Mouse (Mus musculus) spleen, adult 2 months (tissue): ENCODE results near the gene Lax1.

ENCODE experiments used
- CTCF ChIP-seq: fragments of 200-500 bp; IDR thresholded peaks from 2 replicates; pipeline ENCODE4 v1.5.1; 2011; ENCODE audit warnings: mild to moderate bottlenecking, inconsistent platforms; ENCODE audit not compliant: insufficient read depth, insufficient read length, insufficient replicate concordance; ENCODE audit errors: extremely low read depth
- POLR2A ChIP-seq: fragments of 200-500 bp; IDR thresholded peaks from 2 replicates; pipeline ENCODE4 v1.6.1; 2011; ENCODE audit warnings: low read depth, low read length, inconsistent platforms

- TF ChIP-seq POLR2A (no peak), CTCF (no peak)
Observed at GRCm38 (mm10) chr1:133709292-133709691, 19.4 kb upstream of the Lax1 start.
